8 mouse cellular contexts compared by ENCODE assay signal in genomic region chr8:53511551-53512127, GRCm38 (mm10). TPM values are rescaled to one million over a fixed set of nuclear protein-coding genes. Genes with fewer than 3 reads are reported as not detected.
A peak's percentile ranks its signal among the peaks of the same experiment; 100 is the strongest.
DNase-seq lines count a peak whose midpoint lies in the region; ATAC-seq lines count a peak whose summit lies in the region.

Gene Aga (plus strand): TSS chr8:53511727.

- peak within 1 kb of the TSS; percentile 50 for H3K4me3 ChIP-seq in hindbrain, embryonic 12.5 days

- ATAC-seq in hindbrain, embryonic 12.5 days (ENCODE audit: low FRiP score): peak; percentile 99

- peak within 1 kb of the TSS; percentile 63 for H3K4me2 ChIP-seq in hindbrain, embryonic 12.5 days (replicated peaks)

- no peaks in the 10 kb centered on the region for H3K9me3 ChIP-seq in hindbrain, embryonic 12.5 days (replicated peaks)

- peak within 1 kb of the TSS; percentile 72 for H3K9ac ChIP-seq in hindbrain, embryonic 12.5 days

- peaks cover 7% of the 10 kb centered on the region; the same call in 1 of the 2 replicates for H3K4me1 ChIP-seq in hindbrain, embryonic 12.5 days

- H3K27me3 ChIP-seq in hindbrain, embryonic 12.5 days: no peaks in the 10 kb centered on the region

- 0 out of 2 replicates have a peak, but pooled peaks cover 4% of the 10 kb centered on the region for H3K36me3 ChIP-seq in hindbrain, embryonic 12.5 days

- 1% methylated on average over 21 of the region's 24 CpGs for WGBS in hindbrain, embryonic 12.5 days

- peak; percentile 98 for DNase-seq in NIH3T3 (ENCODE audit: low read depth)
- peak; percentile 93 to 94 for DNase-seq in cerebellum, postnatal 10 days
- DNase-seq in frontal cortex, postnatal 10 days (ENCODE audit: low spot score in 2 of 2): peak; percentile 83 to 84
- DNase-seq in layer of hippocampus, postnatal 14 days (ENCODE audit: low spot score in 2 of 2): peak; percentile 82 to 89
- DNase-seq in lung, postnatal 14 days: peak; percentile 89
- DNase-seq in retina, adult 2 months (ENCODE audit: low read depth, low spot score): peak; percentile 58
- DNase-seq in thymus, postnatal 36 days: peak; percentile 85 to 89

- H3K27ac ChIP-seq in hindbrain, embryonic 12.5 days: peak within 1 kb of the TSS; percentile 68

RNA-seq across cellular contexts. Expression of gene Aga, which starts in this region (rescaled TPM):
- polyA plus RNA-seq in hindbrain, embryonic 12.5 days (2016; fragmentation: Nextera tagmentation; extraction: Ambion mirVana): 21.7 and 22.4 TPM in 2 replicates
- total RNA-seq in layer of hippocampus, postnatal 14 days (2021): 1 to 10 TPM; 8.1 to 9.4 TPM

Comparison
In these comparisons a context has a peak if more than half of its experiments do, and no peak if none do; other contexts are left out.
1. Peak in every context shown above with its lines: DNase-seq, ATAC-seq, H3K4me3 ChIP-seq and H3K27ac ChIP-seq.